Mouse (Mus musculus): Measurements from ENCODE around the gene Usp39.

DNA sequence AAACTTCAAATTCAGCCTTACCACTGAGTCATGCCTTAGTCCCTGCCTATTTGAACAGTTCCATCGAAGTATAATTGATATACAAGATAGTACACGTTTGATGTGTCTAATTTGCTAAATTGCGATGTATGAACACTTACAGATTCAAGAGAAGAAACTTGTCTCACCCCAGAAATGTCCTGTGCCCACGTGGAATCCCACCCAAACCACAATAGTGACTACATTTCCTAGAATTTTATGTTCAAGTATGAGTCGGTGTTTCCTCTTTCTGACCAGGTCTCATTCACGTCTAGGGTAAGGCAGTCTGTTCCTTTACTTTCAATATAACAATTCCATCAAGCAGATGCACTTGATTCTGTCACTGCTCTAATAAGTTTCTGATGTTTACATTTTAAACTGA, 649 bp upstream of the Usp39 start:
- TF ChIP-seq CTCF (conservative IDR thresholded peaks at IDR 0.05; ENCODE audit: low read length) (no peak), NANOG (IDR thresholded peaks at IDR 0.05; ENCODE audit: borderline replicate concordance, low read length) (no peak), POU5F1 (IDR thresholded peaks at IDR 0.05; ENCODE audit: borderline replicate concordance, low read length) (no peak)

Measured in E14TG2a.4 (cell line).